ENCODE assay signal across 29 mouse cellular contexts in genomic region chr7:72948026-72948425, GRCm38 (mm10).
"Had no signal": no experiment of that assay in that cellular context is flagged by ENCODE, and none has a peak within 500 bp of the region (broad histone marks: within the 10 kb centered on the region; RNA-seq: fewer than 3 reads in every experiment).

No protein-coding gene starts in this region.

- H3K4me2 ChIP-seq: limb, embryonic 12.5 days; limb, embryonic 13.5 days; limb, embryonic 15.5 days; liver, embryonic 11.5 days; liver, embryonic 12.5 days; liver, embryonic 13.5 days; liver, embryonic 15.5 days; midbrain, embryonic 11.5 days; midbrain, embryonic 12.5 days; midbrain, embryonic 13.5 days; midbrain, embryonic 15.5 days; neural tube, embryonic 12.5 days; neural tube, embryonic 13.5 days had no signal

- H3K36me3 ChIP-seq: limb, embryonic 10.5 days; limb, embryonic 12.5 days; limb, embryonic 13.5 days; limb, embryonic 15.5 days; liver, embryonic 12.5 days; liver, embryonic 13.5 days; liver, embryonic 15.5 days; midbrain, embryonic 10.5 days; midbrain, embryonic 12.5 days; midbrain, embryonic 13.5 days; midbrain, embryonic 15.5 days; neural tube, embryonic 12.5 days; neural tube, embryonic 13.5 days had no signal

- H3K9me3 ChIP-seq: limb, embryonic 10.5 days; limb, embryonic 12.5 days; limb, embryonic 13.5 days; limb, embryonic 15.5 days; liver, embryonic 13.5 days; liver, embryonic 15.5 days; megakaryocyte, embryonic 14.5 days; midbrain, embryonic 10.5 days; midbrain, embryonic 12.5 days; midbrain, embryonic 13.5 days; midbrain, embryonic 15.5 days; neural tube, embryonic 12.5 days; neural tube, embryonic 13.5 days had no signal

- H3K9ac ChIP-seq: limb, embryonic 12.5 days; limb, embryonic 13.5 days; limb, embryonic 15.5 days; liver, embryonic 12.5 days; liver, embryonic 13.5 days; liver, embryonic 14.5 days; liver, embryonic 15.5 days; liver, postnatal 0 days; midbrain, embryonic 12.5 days; midbrain, embryonic 13.5 days; midbrain, embryonic 15.5 days; neural tube, embryonic 12.5 days; neural tube, embryonic 13.5 days had no signal

- DNase-seq: left cerebral cortex, postnatal 4 days; liver; liver, embryonic 13.5 days; liver, postnatal 0 days; lung, adult 18-20 months; lung, postnatal 10 days; lung, postnatal 14 days; lung, postnatal 36 days; midbrain, embryonic 14.5 days had no signal

- H3K4me3 ChIP-seq: left cerebral cortex, adult 2 months; limb, embryonic 10.5 days; limb, embryonic 12.5 days; limb, embryonic 13.5 days; limb, embryonic 15.5 days; liver, embryonic 12.5 days; liver, embryonic 13.5 days; liver, embryonic 15.5 days; megakaryocyte, embryonic 14.5 days; midbrain, embryonic 10.5 days; midbrain, embryonic 12.5 days; midbrain, embryonic 13.5 days; midbrain, embryonic 15.5 days; myocyte; neural tube, embryonic 12.5 days; neural tube, embryonic 13.5 days had no signal

- H3K27me3 ChIP-seq: limb, embryonic 12.5 days; limb, embryonic 13.5 days; limb, embryonic 15.5 days; liver, embryonic 12.5 days; liver, embryonic 13.5 days; liver, embryonic 15.5 days; megakaryocyte, embryonic 14.5 days; midbrain, embryonic 13.5 days; midbrain, embryonic 15.5 days; neural tube, embryonic 12.5 days; neural tube, embryonic 13.5 days had no signal

- ATAC-seq: liver, embryonic 12.5 days; liver, postnatal 0 days; midbrain, embryonic 13.5 days; midbrain, embryonic 15.5 days; midbrain, embryonic 16.5 days had no signal

- H3K27ac ChIP-seq: left cerebral cortex, adult 2 months; limb, embryonic 10.5 days; limb, embryonic 12.5 days; limb, embryonic 13.5 days; limb, embryonic 15.5 days; liver, embryonic 12.5 days; liver, embryonic 13.5 days; liver, embryonic 14.5 days; liver, embryonic 15.5 days; macrophage; midbrain, embryonic 10.5 days; midbrain, embryonic 12.5 days; midbrain, embryonic 13.5 days; midbrain, embryonic 15.5 days; neural tube, embryonic 12.5 days; neural tube, embryonic 13.5 days had no signal

- H3K4me1 ChIP-seq: liver, embryonic 12.5 days; liver, embryonic 13.5 days; liver, embryonic 15.5 days; megakaryocyte, embryonic 14.5 days had no signal
